Mouse (Mus musculus) heart, adult 8-10 months (tissue): Measurements from ENCODE around the gene Cped1. TPM values are rescaled to one million over a fixed set of nuclear protein-coding genes. Genes with fewer than 3 reads are reported as not detected.

Source experiments
- DNase-seq: peaks from one replicate; pipeline ENCODE4 v3.0.0; 2022; ENCODE audit warnings: low spot score
- total RNA-seq, 4 experiments: library from RNA; stranded (reverse); gene quantifications; 2 replicates each; pipeline ENCODE4 v1.2.4; 2022

Cped1 gene
- total RNA-seq, 4 experiments from 2014 or later, result 19.0 to 28.2 (median 24.9) TPM

DNA sequence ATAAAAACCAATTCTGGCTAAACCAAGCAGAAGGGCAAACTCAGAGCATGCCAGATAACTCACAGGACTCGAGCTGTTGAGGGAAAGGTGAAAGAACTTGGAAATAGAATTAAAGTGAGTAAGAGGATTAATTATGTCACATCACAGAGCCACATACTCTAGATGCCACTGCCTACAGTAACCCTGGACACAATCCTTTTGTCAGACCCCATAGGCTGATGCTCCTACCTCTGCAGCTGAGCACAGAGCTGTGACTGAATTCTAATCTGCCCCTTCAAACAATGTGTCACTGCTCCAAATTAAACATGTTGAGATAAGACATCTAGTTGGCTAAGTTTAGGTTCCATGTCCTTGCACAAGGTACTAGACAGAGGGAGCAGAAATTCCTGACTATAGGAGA is 176.2 kb downstream of the Cped1 start:
- no peak for DNase-seq

DNA sequence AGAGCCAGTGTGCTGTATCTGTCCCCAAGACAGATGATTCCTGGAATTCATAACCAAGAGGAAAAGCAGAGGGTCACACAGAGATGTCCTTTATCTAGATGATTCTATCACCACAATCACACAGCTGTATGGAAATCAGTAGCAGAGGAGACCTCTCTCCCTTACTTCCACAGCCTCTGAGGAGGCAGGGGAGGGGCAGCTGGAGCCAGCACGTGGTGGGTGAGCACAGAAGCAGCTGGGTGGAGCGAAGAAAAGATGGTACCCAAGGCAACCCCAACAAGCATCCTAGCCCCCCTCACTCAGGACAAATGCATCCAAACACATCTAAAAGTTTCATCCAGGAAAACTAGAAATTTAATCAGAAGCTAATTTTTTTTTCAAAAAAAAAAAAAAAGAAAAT is 182.7 kb downstream of the Cped1 start:
- DNase-seq, result no peak

DNA sequence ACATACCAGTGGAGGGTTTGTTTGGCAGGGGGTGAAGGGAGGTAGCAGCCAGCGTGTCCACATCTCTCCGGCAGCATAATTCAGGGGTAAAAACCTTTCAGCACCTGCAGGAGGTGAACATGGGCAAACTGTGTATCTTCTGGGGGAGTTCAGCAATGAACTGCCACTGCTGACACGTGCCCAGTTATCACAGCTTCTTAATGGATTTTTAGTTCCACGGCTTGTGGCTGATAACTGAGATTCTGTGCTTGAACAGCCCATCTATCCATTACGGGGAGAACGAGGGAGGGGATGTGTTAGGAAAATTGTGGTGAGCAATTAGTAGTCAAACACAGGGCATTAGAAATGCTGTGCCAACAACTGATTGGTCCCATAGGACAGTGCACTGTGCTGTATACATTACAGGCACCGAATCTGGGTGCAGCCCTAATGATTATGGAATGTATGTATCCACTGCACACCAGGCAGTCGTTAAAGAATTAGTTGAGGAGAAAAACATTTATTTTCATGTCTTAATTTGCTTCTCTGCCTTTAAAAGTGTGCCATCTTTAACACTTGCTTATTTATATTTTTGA is 193.1 kb downstream of the Cped1 start:
- DNase-seq, result no peak

DNA sequence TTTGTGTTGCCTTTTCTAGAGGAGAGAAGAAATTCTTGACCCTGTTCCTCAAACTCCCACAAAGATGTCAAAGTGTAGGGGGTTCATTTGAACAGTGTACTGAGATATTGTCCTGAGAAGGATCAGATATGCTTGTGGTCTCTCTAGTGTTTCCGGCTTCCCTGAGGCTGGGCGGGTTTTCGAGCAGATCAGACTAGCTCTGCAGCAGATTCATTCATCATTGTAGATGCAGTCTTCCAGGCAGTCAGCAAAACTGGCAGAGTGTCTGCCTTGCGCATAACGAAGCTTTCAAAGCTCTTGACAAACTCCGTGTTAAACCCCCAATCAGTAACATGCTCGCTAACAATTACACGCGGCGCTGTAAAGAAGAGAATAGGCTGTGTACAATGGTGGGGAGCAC is 194.6 kb downstream of the Cped1 start:
- DNase-seq, result no peak

- DNase-seq, result no peak
These were observed 201.3 kb downstream of the Cped1 start for GRCm38 (mm10) chr6:22186967-22187366.

DNA sequence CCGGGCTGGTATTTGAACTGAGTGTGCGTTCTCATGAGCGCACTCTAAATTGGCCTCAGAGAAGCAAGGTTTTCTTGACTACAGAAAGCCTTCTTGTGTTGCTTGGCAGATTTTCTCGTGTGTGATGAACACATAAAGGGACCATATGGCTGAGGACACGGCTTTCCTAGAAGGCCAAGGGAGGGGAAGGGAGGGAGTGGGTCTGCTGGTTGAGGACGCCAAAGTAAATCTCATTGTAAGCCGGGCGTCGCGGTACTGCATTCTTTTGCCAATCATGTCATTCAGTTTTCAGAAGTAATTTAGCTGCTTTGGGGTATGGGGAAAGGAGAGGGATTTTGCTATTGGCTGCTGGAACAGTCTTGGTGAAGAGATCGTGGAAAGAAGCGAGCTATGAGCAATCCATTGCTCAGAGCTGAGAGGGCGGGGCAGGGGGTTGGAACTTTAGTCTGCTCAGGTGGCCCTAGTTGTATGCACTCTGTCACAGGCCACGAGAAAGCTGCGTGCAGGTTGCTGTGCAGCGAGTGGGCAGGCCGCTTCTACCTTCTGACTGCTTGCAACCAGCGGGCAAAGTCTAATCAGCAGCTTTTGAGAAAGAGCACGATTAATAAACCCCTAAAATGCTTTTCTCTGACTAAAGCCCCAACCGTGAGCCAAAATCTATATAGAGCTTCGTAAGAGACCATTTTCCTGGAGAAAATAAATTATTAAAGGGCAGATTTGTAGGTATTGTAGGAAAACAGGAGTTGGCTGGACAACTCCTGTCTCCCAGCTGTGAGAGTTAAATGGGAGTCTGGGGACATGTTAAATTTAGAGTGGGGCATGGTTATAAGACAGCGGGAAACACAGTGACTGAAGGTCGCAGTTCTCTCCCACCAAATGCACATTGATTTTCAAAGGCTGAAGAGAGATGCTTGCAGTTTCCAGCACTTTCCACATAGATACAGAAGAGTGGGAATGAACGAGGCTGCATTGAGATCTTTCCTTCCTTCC is 203.9 kb downstream of the Cped1 start:
- DNase-seq, result no peak

DNA sequence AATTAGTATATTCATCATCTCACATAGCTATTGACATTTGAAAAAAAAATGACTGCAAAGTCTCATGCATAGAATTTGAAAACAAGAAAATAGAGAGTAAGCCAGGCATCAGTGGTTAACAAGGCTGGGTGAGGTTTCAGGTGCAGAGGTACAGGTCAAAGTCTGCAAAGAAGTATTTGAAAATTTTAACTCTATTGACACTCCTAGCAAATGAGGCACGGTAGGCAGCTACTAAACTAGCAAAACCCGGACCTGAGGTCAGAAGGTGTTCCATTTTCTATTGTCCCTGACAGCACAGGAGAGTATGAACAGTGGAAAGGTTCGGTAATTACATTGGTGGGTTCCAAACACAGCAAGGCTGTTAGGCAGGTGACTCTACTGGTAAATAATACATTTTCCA is 212.9 kb downstream of the Cped1 start:
- DNase-seq, result no peak

DNA sequence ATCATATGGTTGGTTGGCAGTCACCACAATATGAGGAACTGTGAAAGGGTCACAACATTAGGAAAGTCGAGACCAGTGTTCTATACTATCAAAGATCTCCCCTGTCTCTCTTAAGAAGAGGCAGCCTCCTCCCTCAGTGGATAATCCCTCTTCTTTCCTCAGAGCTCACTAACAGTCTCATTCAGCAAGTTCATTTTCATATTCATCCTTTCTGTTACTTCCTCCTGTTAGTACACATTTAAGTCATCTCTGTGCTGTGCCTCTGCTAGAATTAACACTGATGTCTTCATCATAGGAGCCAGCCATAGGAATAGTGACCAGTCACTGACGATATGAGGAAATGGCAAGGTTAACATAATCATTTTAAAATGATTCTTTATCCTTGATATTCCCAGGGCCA is 213.8 kb downstream of the Cped1 start:
- no peak for DNase-seq

DNA sequence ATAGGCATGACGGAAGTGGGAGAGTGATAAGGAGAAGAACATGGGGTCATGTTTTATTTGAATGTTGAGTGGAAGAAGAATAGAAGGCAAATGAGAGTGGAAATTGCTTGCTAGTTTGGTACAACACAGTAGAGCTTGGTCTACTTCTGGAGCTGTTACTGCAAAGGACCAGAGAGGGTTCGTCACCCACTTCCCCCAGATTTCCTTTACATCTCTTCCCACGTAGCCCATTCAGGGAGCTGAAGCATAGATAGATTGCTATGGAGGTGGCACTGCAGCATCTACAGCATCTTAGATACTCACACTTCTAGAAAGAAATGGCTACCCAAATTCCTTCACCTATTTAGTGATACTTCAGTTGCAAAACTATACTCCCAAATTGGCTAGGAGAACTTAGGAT is 214.4 kb downstream of the Cped1 start:
- no peak for DNase-seq

GRCm38 (mm10) chr6:22201879-22202278 is 216.2 kb downstream of the Cped1 start:
- no peak for DNase-seq

- no peak for DNase-seq
These were observed 219.5 kb downstream of the Cped1 start for GRCm38 (mm10) chr6:22205030-22205750.

DNA sequence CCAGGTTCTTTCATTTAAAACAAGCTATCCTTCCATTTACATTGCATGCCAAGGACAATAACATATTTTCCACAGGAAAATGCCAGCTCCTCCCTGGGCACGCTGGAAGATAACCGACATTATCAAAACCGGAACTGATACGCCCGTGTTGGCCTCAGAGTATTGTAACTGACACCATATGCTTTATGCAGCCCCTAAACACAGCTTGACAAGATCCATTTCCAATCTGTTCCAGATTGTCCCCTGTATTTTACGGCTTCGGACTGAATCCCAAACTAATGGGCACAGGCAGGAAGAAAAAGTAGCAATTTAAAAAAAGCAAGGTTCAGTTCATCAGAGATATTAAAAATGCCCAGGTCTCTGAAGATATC is 220.0 kb downstream of the Cped1 start:
- DNase-seq, result no peak

DNA sequence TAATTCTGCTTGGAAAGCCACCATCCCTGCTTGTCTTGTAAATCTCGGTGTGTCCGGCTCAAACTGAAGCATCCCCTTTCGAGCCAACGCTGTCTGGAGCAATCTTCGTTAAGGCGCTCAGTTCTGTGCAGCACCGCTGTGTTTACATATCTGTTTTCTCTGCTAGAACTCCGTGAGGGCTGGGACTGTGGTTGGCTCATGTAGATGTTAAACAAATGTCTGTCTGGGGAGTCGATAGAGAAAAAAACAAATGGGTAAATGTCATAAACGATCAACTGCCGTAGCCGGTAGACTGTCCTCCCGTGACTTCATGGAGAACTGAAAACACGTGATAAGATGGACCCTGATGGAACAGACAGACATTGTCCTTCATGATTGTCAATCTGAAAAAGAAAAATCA is 220.5 kb downstream of the Cped1 start:
- no peak for DNase-seq

- peak; percentile 20 for DNase-seq
These were observed 221.0 kb downstream of the Cped1 start for GRCm38 (mm10) chr6:22206630-22207293.

DNA sequence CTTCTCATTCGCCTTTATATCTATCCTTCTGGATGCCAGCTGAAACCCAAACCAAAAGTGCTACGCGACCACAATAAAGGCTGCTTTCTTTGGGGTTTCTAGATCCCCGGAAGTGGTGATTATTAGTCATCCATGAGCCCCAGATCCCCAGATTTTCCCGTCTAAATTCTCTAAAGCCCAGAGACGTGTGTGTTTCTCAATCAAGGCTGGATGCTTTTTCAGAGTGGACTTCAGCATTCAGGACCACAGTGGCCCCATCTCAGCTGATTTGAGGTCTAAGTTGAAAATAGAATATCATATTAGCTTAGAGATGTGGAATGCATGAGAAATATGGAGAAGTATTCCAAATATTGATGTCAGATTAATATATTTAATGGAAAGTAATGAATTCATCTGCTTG is 226.4 kb downstream of the Cped1 start:
- DNase-seq, result no peak

- no peak for DNase-seq
These were observed 227.5 kb downstream of the Cped1 start for GRCm38 (mm10) chr6:22213187-22213586.

GRCm38 (mm10) chr6:22213813-22214212 is 228.1 kb downstream of the Cped1 start:
- DNase-seq, result no peak

GRCm38 (mm10) chr6:22214665-22215064 is 228.9 kb downstream of the Cped1 start:
- DNase-seq, result no peak

DNA sequence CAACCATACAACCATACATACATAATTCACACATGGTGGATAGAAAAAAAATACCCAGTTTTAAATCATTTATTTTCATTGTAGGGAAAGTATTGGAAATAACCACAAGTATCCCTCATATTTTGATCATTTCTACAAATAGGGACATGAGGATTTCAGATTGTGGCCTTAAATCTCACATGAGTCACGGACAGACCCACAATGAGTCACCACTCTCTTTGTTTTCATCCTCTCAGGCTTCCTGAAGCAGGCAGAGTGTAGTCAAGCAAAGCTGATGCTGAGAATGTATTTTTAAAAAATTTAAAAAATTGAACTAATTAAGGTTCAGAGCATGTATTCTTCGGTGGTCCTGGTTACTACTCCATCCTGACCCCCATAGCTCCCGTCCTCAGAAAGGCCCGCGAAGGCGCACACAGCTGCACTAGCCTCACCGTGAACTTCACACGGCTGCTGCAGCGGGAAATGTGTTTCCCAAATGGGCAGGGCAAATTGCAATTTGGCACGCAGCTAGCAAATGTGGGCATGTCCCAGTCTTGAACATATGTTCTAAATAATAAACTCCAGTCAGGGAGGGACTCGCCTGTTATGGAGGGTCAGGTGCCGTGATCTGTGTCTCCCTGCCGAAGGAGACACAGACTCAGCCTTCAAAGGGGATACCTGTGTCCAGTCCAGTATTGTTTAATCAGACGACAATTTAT is 230.7 kb downstream of the Cped1 start:
- DNase-seq, result no peak

DNA sequence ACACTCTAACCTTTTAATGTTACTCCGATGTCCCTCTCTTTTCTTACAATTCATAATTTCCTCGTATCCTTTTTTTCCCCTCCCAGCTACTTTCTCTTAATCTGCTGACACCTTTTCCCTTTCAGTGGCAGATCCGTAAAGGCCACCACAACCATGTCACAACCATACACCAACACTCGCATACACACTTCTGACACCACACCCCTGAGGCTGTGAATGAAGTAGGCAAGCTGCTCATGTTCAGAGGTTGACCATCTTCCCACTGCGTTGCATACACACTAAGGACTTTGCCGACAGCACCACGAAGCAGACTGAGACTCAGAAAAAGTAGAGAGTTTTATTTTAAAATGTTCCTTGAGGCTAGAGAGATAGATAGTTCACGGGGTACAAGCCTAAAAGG is 235.4 kb downstream of the Cped1 start:
- DNase-seq, result no peak

GRCm38 (mm10) chr6:22222087-22222486 is 236.4 kb downstream of the Cped1 start:
- DNase-seq, result no peak
